Mouse (Mus musculus) midbrain, embryonic 10.5 days (tissue): ENCODE measurements around the gene Fam19a1. TPM values are rescaled to one million over a fixed set of nuclear protein-coding genes. Genes with fewer than 3 reads are reported as not detected.

Source experiments
- DNase-seq: peaks from one replicate; pipeline ENCODE4 v3.0.0-alpha.2; 2017; ENCODE audit warnings: low spot score
- H3K27ac ChIP-seq: fragments of 300-500 bp; sonication (generic); replicated peaks from 2 replicates; pipeline ENCODE4 v1.5.1; 2016; ENCODE audit warnings: mild to moderate bottlenecking
- H3K27me3 ChIP-seq: fragments of 300-500 bp; sonication (generic); 2 replicates; pipeline ENCODE4 v1.6.1; 2016; ENCODE audit warnings: low read depth, mild to moderate bottlenecking; ENCODE audit not compliant: poor library complexity, severe bottlenecking
- H3K36me3 ChIP-seq: fragments of 300-500 bp; sonication (generic); 2 replicates; pipeline ENCODE4 v1.6.1; 2016; ENCODE audit warnings: mild to moderate bottlenecking, moderate library complexity
- H3K4me1 ChIP-seq: fragments of 300-500 bp; sonication (generic); 2 replicates; pipeline ENCODE4 v1.6.1; 2016
- H3K4me3 ChIP-seq: fragments of 300-500 bp; sonication (generic); 2 replicates; pipeline ENCODE4 v1.5.1; 2016; ENCODE audit warnings: mild to moderate bottlenecking, moderate library complexity
- H3K9me3 ChIP-seq: fragments of 300-500 bp; sonication (generic); replicated peaks from 2 replicates; pipeline ENCODE4 v1.6.1; 2016; ENCODE audit warnings: mild to moderate bottlenecking
- WGBS: fragments of 180-500 bp; shearing (Covaris S2); methylation state at CpG from one replicate; pipeline ENCODE4 v1.1.7; 2016; 5-methylcytosine and 5-hydroxymethylcytosine counted together
- polyA plus RNA-seq: library from polyadenylated mRNA; unstranded; fragments of >200 nt; fragmentation: Nextera tagmentation; extraction: Ambion mirVana; gene quantifications from 2 replicates; pipeline ENCODE4 v1.2.1, GENCODE M21; 2016

The Fam19a1 gene
- polyA plus RNA-seq = 1.2 and 1.5 TPM in 2 replicates

DNA sequence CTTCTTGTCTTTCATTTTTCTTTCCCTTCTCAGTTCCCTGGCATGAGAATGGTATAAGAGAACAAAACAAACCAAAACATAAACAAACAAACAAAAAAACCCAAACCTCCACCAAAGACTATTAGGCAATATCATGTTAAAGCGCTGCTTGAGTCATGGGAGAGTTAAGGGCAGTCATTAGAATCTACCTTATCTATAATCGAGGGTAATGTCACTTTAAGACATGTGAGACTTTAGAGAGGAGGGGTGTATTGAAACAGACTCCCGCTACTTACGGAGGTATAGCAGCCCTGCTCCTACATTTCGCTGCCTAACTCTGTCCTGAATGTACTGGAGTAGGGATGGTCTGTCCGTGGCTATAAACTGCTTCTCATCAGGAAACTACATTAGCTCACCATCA, at the start of gene Fam19a1:
Gene Fam19a1, plus strand, starts transcription at position 301 of the 400 bp plus-strand sequence.
- Histone ChIP-seq H3K9me3 (no peaks in the 10 kb centered on the region), H3K4me3 (no peak within 1 kb of the TSS), H3K4me1 (peaks cover 20% of the 10 kb centered on the region), H3K27me3 (peaks cover 14% of the 10 kb centered on the region), H3K27ac (no peak within 1 kb of the TSS), H3K36me3 (no peaks in the 10 kb centered on the region)
- 42% methylated on average over 6 of the region's 6 CpGs for WGBS
- DNase-seq = no peak

DNA sequence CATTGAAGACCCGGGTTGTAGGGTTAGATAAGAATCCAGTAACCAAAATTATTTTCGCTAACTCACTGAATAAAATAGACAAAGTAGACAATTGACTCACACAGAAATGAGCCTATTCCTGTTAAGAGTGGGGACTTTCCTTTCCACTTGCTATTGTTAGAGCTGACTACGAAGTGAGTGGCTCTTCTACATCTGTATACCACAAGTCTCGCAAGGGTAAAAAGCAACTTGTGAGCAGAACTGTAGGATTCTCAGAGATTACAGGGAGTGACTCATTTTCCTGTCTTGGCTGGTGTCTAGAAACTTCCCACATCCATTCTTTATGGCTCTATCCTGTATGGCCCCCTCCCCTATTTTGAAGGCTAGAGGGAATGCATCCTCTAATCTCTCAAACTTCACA, 41.9 kb upstream of the Fam19a1 start:
- DNase-seq = no peak
- 91% methylated on average over 4 of the region's 4 CpGs for WGBS
- no peaks in the 10 kb centered on the region for H3K9me3 ChIP-seq

DNA sequence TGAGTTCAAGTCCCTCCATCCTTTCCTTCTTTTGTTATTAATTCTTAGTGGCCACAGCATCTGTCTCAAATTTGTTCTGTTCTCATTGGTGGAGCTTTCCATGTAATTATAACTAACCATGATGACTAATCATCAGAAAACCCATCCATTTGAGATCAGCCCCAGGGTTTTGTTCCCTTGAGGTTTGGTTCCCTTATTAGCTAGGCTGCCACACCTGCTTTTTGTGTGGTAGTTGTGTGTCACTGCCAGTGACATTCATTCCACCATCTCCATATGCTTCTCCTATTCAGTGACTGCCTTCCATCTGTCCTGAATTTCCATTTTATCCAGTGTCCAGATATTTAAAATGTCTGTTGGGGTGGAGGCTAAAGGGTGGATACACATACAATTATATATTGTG, 41.4 kb upstream of the Fam19a1 start:
- DNase-seq = no peak
- Histone ChIP-seq H3K4me3 (no peak overlapping the region), H3K27me3 (no peaks in the 10 kb centered on the region), H3K9me3 (no peaks in the 10 kb centered on the region), H3K4me1 (no peaks in the 10 kb centered on the region), H3K36me3 (no peaks in the 10 kb centered on the region), H3K27ac (no peak overlapping the region)

More for the DNA sequence above, 41.9 kb upstream of the Fam19a1 start:
- Histone ChIP-seq H3K4me1 (no peaks in the 10 kb centered on the region), H3K36me3 (no peaks in the 10 kb centered on the region), H3K4me3 (no peak overlapping the region), H3K27ac (no peak overlapping the region), H3K27me3 (no peaks in the 10 kb centered on the region)

DNA sequence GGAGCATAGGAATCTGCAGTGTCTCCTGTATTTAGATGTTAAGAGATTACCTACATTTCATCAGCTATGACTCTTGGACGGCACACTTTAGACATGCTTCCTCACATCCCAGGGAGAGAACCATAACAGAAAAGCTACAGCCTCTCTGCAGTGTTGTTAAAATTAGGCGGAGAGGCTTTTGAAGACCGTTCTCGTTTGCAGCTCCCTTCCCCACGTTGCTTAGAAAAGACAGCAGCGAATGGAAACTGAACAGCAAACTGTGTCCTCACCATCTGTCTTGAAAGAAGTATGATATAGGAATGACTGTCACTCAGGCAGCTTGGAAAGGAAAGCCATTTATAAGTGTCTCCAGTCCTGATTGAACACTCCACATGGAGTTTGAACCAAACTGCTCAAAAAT, 23.0 kb upstream of the Fam19a1 start:
- Histone ChIP-seq H3K4me3 (no peak overlapping the region), H3K9me3 (no peaks in the 10 kb centered on the region), H3K4me1 (no peaks in the 10 kb centered on the region), H3K27me3 (no peaks in the 10 kb centered on the region), H3K36me3 (no peaks in the 10 kb centered on the region), H3K27ac (no peak overlapping the region)
- 93% methylated on average over 6 of the region's 6 CpGs for whole genome bisulfite sequencing
- DNase-seq = no peak

DNA sequence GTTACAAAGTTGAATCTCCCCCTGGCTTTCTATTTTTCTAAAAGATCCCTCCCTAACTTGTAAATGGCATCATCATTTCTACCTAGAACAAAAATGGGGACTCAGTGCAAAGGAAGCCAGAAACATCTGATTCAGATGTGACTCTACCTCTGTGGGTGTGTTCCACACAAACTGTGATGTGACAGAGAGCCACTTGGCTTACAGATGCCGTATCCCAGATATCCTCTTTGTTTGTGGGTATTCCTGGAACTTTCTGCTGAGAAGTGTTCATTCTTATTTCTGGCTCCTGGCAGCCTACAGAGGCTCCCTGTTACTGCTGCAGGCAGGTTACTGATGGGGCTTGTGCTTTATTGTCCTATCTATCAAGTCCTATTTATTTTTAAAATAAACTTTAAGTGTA, 19.2 kb upstream of the Fam19a1 start:
- H3K4me1 ChIP-seq = no peaks in the 10 kb centered on the region
- DNase-seq = no peak
- WGBS = 82% methylated on average over 1 of the region's 1 CpGs
- no peaks in the 10 kb centered on the region for H3K36me3 ChIP-seq
- no peak overlapping the region for H3K27ac ChIP-seq
- H3K27me3 ChIP-seq = no peaks in the 10 kb centered on the region
- no peaks in the 10 kb centered on the region for H3K9me3 ChIP-seq
- H3K4me3 ChIP-seq = no peak overlapping the region

DNA sequence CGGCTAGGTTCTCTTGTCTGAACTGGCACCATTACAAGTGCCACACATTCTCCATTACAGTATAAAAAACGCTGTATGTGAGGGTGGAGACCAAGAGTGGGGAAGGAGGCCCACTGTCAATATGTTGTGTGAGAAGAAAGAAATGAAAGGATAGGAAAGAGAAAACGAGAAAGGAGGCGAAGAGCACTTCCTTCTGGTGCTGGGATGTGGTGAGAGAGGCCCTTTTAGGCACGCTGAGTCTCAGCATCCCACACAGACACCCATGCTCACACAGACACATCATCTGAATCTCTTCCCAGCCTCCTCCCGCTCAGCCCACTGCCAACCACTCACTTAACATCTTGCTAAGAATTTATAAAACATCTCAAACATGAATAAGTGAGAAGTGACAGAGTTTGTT, 14.7 kb upstream of the Fam19a1 start:
- H3K4me1 ChIP-seq = no peaks in the 10 kb centered on the region
- DNase-seq = no peak
- WGBS = 82% methylated on average over 6 of the region's 6 CpGs
- H3K27ac ChIP-seq = no peak overlapping the region
- H3K27me3 ChIP-seq = no peaks in the 10 kb centered on the region
- H3K36me3 ChIP-seq = no peaks in the 10 kb centered on the region
- H3K4me3 ChIP-seq = no peak overlapping the region
- H3K9me3 ChIP-seq = no peaks in the 10 kb centered on the region

DNA sequence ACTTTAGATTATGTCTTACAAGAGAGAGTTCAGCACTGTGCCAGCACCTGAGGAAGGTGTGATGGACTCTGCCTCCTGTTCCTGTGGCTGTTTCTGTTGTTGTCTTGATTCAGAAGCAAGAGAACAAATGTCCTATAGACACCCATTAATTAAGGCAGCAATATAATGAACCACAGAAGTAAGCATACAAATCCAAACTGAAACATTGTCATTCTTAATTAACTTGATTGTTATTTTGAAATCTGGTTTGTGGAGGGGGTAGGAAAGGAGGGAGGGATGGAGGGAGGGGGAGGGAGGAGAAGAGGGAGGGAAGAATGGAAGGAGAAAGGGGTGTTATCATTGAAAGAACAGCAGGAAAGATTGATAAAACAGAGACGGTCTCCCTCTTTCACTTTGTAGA, 1.3 kb upstream of the Fam19a1 start:
- Histone ChIP-seq H3K9me3 (no peaks in the 10 kb centered on the region), H3K36me3 (no peaks in the 10 kb centered on the region), H3K27ac (no peak overlapping the region), H3K27me3 (peaks cover 5% of the 10 kb centered on the region), H3K4me1 (peaks cover 14% of the 10 kb centered on the region), H3K4me3 (no peak overlapping the region)
- WGBS = 74% methylated on average over 1 of the region's 1 CpGs
- DNase-seq = no peak

DNA sequence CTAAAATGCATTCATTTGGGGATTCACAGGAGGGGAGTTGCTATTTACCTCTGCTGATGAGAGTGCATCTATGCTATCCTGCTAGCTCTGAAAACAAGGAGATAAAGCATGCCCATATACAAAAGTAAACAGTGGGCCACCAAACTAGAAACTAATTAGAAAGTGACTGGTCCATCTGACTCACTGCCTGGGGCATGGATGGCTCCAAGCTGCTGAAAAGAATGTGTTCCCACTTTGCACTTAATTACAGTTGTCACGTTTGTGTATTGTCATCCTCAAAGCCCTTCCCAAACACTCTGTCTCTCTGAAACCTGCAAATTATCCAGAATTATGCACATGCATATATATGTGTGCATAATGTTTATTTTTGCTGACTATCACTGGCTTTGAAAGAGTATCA, 1.2 kb downstream of the Fam19a1 start:
- Histone ChIP-seq H3K27me3 (peaks cover 19% of the 10 kb centered on the region), H3K4me3 (no peak overlapping the region), H3K9me3 (no peaks in the 10 kb centered on the region), H3K27ac (no peak overlapping the region), H3K36me3 (no peaks in the 10 kb centered on the region), H3K4me1 (peaks cover 20% of the 10 kb centered on the region)
- WGBS = 22% methylated on average over 1 of the region's 1 CpGs
- DNase-seq = no peak

DNA sequence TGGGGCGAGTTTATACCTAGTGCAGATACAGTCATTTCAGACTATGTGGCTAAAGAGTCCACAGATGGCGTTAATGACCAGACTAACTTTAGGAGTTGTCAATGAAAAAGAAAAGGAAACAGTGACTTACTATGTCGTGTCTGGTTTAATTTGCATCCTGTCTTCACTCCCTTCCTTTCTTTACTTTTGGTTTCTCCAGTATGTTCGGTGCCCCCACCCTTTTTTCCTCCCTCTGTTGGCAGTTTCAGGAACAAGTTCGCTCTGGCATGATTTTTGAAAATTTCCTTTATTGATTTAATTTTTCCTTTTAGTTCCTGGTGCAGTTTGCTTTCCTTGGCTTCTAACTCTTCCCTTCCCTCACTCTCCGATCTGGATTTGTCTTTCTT, 3.2 kb downstream of the Fam19a1 start:
- Histone ChIP-seq H3K36me3 (no peaks in the 10 kb centered on the region), H3K4me3 (peak overlapping the region; percentile 72), H3K4me1 (peaks cover 20% of the 10 kb centered on the region), H3K9me3 (no peaks in the 10 kb centered on the region), H3K27ac (peak overlapping the region; percentile 88), H3K27me3 (peaks cover 20% of the 10 kb centered on the region)
- DNase-seq = no peak
- WGBS = 16% methylated on average over 6 of the region's 6 CpGs

DNA sequence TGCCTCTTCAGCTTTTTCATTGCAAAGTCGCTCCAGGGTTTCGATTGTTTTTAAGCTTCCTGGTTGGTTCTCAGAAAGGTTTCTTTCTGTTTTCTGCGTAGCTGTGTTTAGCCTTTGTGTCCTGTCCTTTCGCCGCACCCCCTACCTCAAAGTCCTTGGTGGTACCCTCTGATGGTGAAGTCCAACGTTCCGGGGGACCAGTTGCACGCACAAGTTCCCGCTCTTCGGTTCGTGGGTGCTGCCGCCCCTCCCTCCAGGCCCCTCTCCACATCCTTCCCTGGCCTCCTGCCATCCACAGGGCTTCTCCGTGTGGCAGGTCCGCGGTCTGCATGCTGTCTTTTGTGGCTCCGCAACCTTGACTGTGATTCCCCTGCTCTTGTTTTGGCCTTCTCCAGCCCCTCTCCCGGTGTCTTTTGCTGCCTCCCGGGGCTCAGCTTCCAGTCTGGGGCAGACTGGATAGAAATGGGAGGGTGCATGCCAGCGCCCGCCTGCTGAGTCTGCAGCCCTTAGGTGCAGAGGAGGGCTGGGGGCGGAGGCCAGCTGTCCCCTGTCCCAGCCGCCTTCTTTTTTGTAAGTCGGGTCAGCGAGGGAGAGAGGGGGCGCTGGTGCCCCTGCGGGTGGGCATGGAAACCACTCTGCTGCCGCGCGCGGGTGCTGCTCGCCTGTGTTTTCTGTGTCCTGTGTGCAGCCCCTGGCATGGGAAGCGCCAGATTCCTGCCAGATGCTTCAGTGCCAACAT, 3.7 kb downstream of the Fam19a1 start:
- Histone ChIP-seq H3K36me3 (no peaks in the 10 kb centered on the region), H3K27me3 (peaks cover 20% of the 10 kb centered on the region), H3K9me3 (no peaks in the 10 kb centered on the region), H3K4me3 (peak overlapping the region; percentile 72), H3K4me1 (peaks cover 20% of the 10 kb centered on the region), H3K27ac (peak overlapping the region; percentile 88)
- WGBS = 1% methylated on average over 30 of the region's 32 CpGs
- peak; percentile 64 for DNase-seq

DNA sequence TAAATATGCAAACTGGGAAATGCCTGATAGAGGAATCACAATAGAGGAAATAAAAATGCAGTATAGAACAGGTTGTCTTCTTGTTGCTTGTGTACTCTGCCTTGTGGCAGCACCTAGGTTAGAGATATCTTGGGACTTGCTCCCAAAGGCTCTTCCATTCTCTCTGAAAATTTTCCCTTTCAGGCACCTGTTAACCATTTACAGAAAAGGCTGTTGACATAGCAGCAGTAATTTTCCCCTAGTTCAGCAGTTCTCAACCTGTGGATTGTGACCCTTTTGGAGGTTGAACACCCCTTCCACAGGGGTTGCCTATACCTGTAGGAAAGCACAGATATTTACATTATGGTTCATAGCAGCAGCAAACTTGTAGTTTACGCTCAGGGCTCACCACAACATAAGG, 30.4 kb downstream of the Fam19a1 start:
- H3K27ac ChIP-seq = no peak overlapping the region
- DNase-seq = no peak
- 90% methylated on average over 1 of the region's 1 CpGs for WGBS
- H3K4me1 ChIP-seq = no peaks in the 10 kb centered on the region
- H3K27me3 ChIP-seq = no peaks in the 10 kb centered on the region
- H3K4me3 ChIP-seq = no peak overlapping the region
- no peaks in the 10 kb centered on the region for H3K36me3 ChIP-seq
- no peaks in the 10 kb centered on the region for H3K9me3 ChIP-seq

DNA sequence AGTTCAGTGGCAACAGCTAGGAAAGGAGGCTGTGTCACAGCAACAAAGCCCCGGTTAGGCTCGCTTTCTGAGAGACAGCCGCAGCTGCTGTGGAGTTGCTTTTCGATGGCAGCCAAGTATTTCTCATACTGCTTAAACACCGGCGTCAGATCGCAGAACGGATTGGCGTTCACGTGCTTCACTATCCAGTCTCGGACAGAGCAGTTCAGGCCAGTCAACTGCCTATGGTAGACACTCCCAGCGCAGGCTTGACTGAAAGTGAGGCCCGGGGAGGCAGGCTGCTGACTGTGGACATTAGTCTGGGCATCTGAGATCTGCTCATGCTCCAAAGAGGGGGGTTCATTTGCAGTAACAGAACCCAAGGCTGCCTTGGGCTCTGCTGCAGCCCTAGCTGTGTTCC, 52.4 kb downstream of the Fam19a1 start:
- H3K27ac ChIP-seq = no peak overlapping the region
- no peaks in the 10 kb centered on the region for H3K9me3 ChIP-seq
- no peak for DNase-seq
- no peaks in the 10 kb centered on the region for H3K27me3 ChIP-seq
- no peaks in the 10 kb centered on the region for H3K36me3 ChIP-seq
- 90% methylated on average over 13 of the region's 13 CpGs for WGBS
- H3K4me3 ChIP-seq = no peak overlapping the region
- no peaks in the 10 kb centered on the region for H3K4me1 ChIP-seq

DNA sequence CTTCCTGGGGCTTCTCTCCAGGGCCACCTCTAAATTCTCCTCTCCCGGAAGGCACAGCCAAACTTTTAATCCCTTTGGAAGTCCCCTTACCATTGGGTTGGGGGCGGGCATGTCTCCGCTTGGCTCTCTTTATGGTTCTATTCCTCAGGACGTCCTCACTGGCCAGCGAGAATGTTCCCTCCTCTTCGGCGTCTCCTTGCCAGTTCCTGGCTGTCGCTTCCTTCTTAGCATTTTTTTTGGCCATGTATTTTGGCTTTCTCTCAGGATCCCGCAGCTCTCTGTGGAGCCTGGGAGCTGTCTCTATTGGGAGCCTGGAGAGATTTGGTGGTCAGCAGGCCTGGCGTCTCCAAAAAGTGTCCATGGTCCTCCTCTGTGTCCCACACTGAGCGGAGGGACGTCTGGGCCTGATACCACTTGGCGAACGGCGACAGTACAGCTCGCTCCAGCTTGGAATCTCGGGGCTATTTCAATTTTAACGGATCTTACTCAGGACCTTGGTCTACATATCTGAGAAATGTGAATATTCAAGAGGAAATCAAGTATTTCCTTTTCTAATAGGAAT, 52.9 kb downstream of the Fam19a1 start, which contains the start of gene 1700123L14Rik:
Gene 1700123L14Rik, minus strand, starts transcription at position 426 of the 562 bp plus-strand sequence.
- Histone ChIP-seq H3K36me3 (no peaks in the 10 kb centered on the region), H3K27ac (no peak within 1 kb of the TSS), H3K4me3 (no peak within 1 kb of the TSS), H3K4me1 (no peaks in the 10 kb centered on the region), H3K27me3 (no peaks in the 10 kb centered on the region), H3K9me3 (no peaks in the 10 kb centered on the region)
- WGBS = 87% methylated on average over 18 of the region's 18 CpGs
- DNase-seq = no peak
